17 mouse cellular contexts compared by ENCODE assay signal in genomic region chr8:106599265-106599979, GRCm38 (mm10). TPM values are rescaled to one million over a fixed set of nuclear protein-coding genes. Genes with fewer than 3 reads are reported as not detected.
DNase-seq lines count a peak whose midpoint lies in the region; ATAC-seq and TF ChIP-seq lines count a peak whose summit lies in the region.
"Had no signal": no experiment of that assay in that cellular context is flagged by ENCODE, and none has a peak within 500 bp of the region (broad histone marks: within the 10 kb centered on the region; RNA-seq: fewer than 3 reads in every experiment).

No protein-coding gene starts in this region.

- WGBS in hindbrain, embryonic 12.5 days = 34% methylated on average over 7 of the region's 7 CpGs
- 24% methylated on average over 7 of the region's 7 CpGs for WGBS in hindbrain, embryonic 14.5 days
- WGBS in midbrain, embryonic 14.5 days = 22% methylated on average over 7 of the region's 7 CpGs

- H3K4me3 ChIP-seq in hindbrain, embryonic 12.5 days = no peak overlapping the region
- no peak overlapping the region for H3K4me3 ChIP-seq in hindbrain, embryonic 14.5 days (replicated peaks; ENCODE audit: low read length)
- no peak overlapping the region for H3K4me3 ChIP-seq in midbrain, embryonic 14.5 days (replicated peaks; ENCODE audit: low read depth, low read length)
- H3K4me3 ChIP-seq: embryonic facial prominence, embryonic 10.5 days; hindbrain, embryonic 15.5 days; myocyte had no signal

- H3K4me2 ChIP-seq in hindbrain, embryonic 12.5 days (replicated peaks) = no peak overlapping the region
- no peak overlapping the region for H3K4me2 ChIP-seq in hindbrain, embryonic 14.5 days (replicated peaks)
- H3K4me2 ChIP-seq in midbrain, embryonic 14.5 days (ENCODE audit: low read length) = no peak overlapping the region
- H3K4me2 ChIP-seq: hindbrain, embryonic 15.5 days had no signal

- peaks cover 37% of the 10 kb centered on the region for H3K27me3 ChIP-seq in hindbrain, embryonic 12.5 days
- H3K27me3 ChIP-seq in hindbrain, embryonic 14.5 days (ENCODE audit: control insufficient read depth, insufficient read depth, low read length) = peaks cover 25% of the 10 kb centered on the region
- peaks cover 27% of the 10 kb centered on the region for H3K27me3 ChIP-seq in midbrain, embryonic 14.5 days (ENCODE audit: control insufficient read depth, insufficient read depth, low read length)

- no peaks in the 10 kb centered on the region for H3K36me3 ChIP-seq in hindbrain, embryonic 12.5 days
- no peaks in the 10 kb centered on the region for H3K36me3 ChIP-seq in hindbrain, embryonic 14.5 days (replicated peaks; ENCODE audit: control insufficient read depth, insufficient read depth)
- no peaks in the 10 kb centered on the region for H3K36me3 ChIP-seq in midbrain, embryonic 14.5 days (ENCODE audit: control insufficient read depth, insufficient read depth, low read length)
- H3K36me3 ChIP-seq: embryonic facial prominence, embryonic 10.5 days; hindbrain, embryonic 15.5 days had no signal

- no peak overlapping the region for H3K27ac ChIP-seq in hindbrain, embryonic 12.5 days
- H3K27ac ChIP-seq in hindbrain, embryonic 14.5 days = no peak overlapping the region
- H3K27ac ChIP-seq in midbrain, embryonic 14.5 days (replicated peaks; ENCODE audit: low read depth, low read length) = no peak overlapping the region
- H3K27ac ChIP-seq: embryonic facial prominence, embryonic 10.5 days; hindbrain, embryonic 15.5 days; kidney, postnatal 0 days had no signal

- TF ChIP-seq POLR2A in brain, embryonic 14.5 days (IDR thresholded peaks at IDR 0.05; ENCODE audit: borderline replicate concordance, extremely low read depth, insufficient read depth, insufficient read length, poor library complexity, severe bottlenecking) = no peak

- peak; percentile 56; the same call in 1 of the 2 replicates for ATAC-seq in hindbrain, embryonic 12.5 days (ENCODE audit: low FRiP score)
- ATAC-seq in hindbrain, embryonic 14.5 days (ENCODE audit: low FRiP score) = no peak
- no peak for ATAC-seq in midbrain, embryonic 14.5 days (ENCODE audit: low FRiP score, low TSS enrichment)

- TF ChIP-seq CTCF in brain, embryonic 14.5 days (IDR thresholded peaks at IDR 0.05; ENCODE audit: borderline replicate concordance, extremely low read depth, insufficient read depth, insufficient read length) = no peak

- H3K9ac ChIP-seq in hindbrain, embryonic 12.5 days = no peak overlapping the region
- H3K9ac ChIP-seq in hindbrain, embryonic 14.5 days = no peak overlapping the region
- no peak overlapping the region for H3K9ac ChIP-seq in midbrain, embryonic 14.5 days (replicated peaks; ENCODE audit: low read length)
- H3K9ac ChIP-seq: hindbrain, embryonic 15.5 days had no signal

- H3K9me3 ChIP-seq in hindbrain, embryonic 12.5 days (replicated peaks) = no peaks in the 10 kb centered on the region
- no peaks in the 10 kb centered on the region for H3K9me3 ChIP-seq in hindbrain, embryonic 14.5 days (ENCODE audit: control insufficient read depth, low read length)
- H3K9me3 ChIP-seq in midbrain, embryonic 14.5 days (ENCODE audit: control insufficient read depth, low read length) = no peaks in the 10 kb centered on the region
- H3K9me3 ChIP-seq: embryonic facial prominence, embryonic 10.5 days; hindbrain, embryonic 15.5 days had no signal

- DNase-seq in hindbrain, embryonic 14.5 days (ENCODE audit: low spot score) = no peak
- DNase-seq in ES-CJ7 (ENCODE audit: low read depth, low spot score) = peak; percentile 75
- peak; percentile 62 for DNase-seq in brain, embryonic 14.5 days (ENCODE audit: low read depth)
- DNase-seq in midbrain, embryonic 14.5 days = peak; percentile 42
- no peak for DNase-seq in heart, adult 9 months (ENCODE audit: low spot score in 2 of 2)
- no peak for DNase-seq in gastrocnemius, adult 18-20 months (ENCODE audit: low spot score)
- DNase-seq: adrenal gland, adult 8-10 months; cerebellum, adult 9-10 months; gastrocnemius, postnatal 25 days; layer of hippocampus, adult 9-11 months; lung, adult 18-20 months; right cerebral cortex, adult 18-20 months had no signal

- peaks cover 19% of the 10 kb centered on the region for H3K4me1 ChIP-seq in hindbrain, embryonic 12.5 days
- H3K4me1 ChIP-seq in hindbrain, embryonic 14.5 days (replicated peaks; ENCODE audit: control insufficient read depth, insufficient read depth, low read length) = peaks cover 17% of the 10 kb centered on the region; the same call in 1 of the 2 replicates
- peaks cover 15% of the 10 kb centered on the region for H3K4me1 ChIP-seq in midbrain, embryonic 14.5 days (ENCODE audit: control insufficient read depth, insufficient read depth, low read length)

RNA-seq across cellular contexts. Expression of gene Cdh1, which starts 3.7 kb away (rescaled TPM):
- polyA plus RNA-seq in hindbrain, embryonic 12.5 days (2016; fragmentation: Nextera tagmentation; extraction: Ambion mirVana) = 6.9 and 9.2 TPM in 2 replicates
- polyA plus RNA-seq in hindbrain, embryonic 14.5 days (2014; fragmentation: Nextera tagmentation; extraction: Ambion mirVana) = 1.5 and 2.6 TPM in 2 replicates
- polyA plus RNA-seq in brain, embryonic 14.5 days (2012; rRNA removed) = 3.1 and 4.3 TPM in 2 replicates
- 0.26 and 1.9 TPM in 2 replicates for polyA plus RNA-seq in midbrain, embryonic 14.5 days (2014; fragmentation: Nextera tagmentation; extraction: Ambion mirVana)
- under 1 TPM; 0.25 to 0.57 TPM for total RNA-seq in gastrocnemius, adult 18-20 months (2021)

RNA-seq across cellular contexts. Expression of gene Gm10073, which starts 26.2 kb away (rescaled TPM):
- 3.2 and 3.8 TPM in 2 replicates for polyA plus RNA-seq in hindbrain, embryonic 12.5 days (2016; fragmentation: Nextera tagmentation; extraction: Ambion mirVana)
- 5.8 and 7.5 TPM in 2 replicates for polyA plus RNA-seq in hindbrain, embryonic 14.5 days (2014; fragmentation: Nextera tagmentation; extraction: Ambion mirVana)
- polyA plus RNA-seq in brain, embryonic 14.5 days (2012; rRNA removed) = 24.3 and 67.4 TPM in 2 replicates
- 6.4 and 8.2 TPM in 2 replicates for polyA plus RNA-seq in midbrain, embryonic 14.5 days (2014; fragmentation: Nextera tagmentation; extraction: Ambion mirVana)
- 100 to 1,000 TPM in 1 of 2 experiments, 10 to 100 TPM in 1; 91.6 to 114 TPM for total RNA-seq in gastrocnemius, adult 18-20 months (2021)

Comparison
In these comparisons a context has a peak if more than half of its experiments do, and no peak if none do; other contexts are left out.
1. DNase-seq: peak in ES-CJ7 (single experiment), brain, embryonic 14.5 days (single experiment) and midbrain, embryonic 14.5 days (single experiment); none in hindbrain, embryonic 14.5 days (single experiment), heart, adult 9 months (0 of 2) and gastrocnemius, adult 18-20 months (single experiment).